Mouse (Mus musculus) testis, adult 2 months (tissue): ENCODE results near the gene Actn1.

Experiments
- CTCF ChIP-seq: fragments of 200-500 bp; IDR thresholded peaks from 2 replicates; pipeline ENCODE4 v1.5.1; 2012; ENCODE audit warnings: low read depth, mild to moderate bottlenecking, inconsistent platforms, low read length, moderate library complexity; ENCODE audit not compliant: control insufficient read depth, insufficient read depth, insufficient replicate concordance
- POLR2A ChIP-seq: fragments of 200-500 bp; IDR thresholded peaks from 2 replicates; pipeline ENCODE4 v1.6.1; 2012; ENCODE audit warnings: low read depth, mild to moderate bottlenecking, inconsistent platforms, low read length, moderate library complexity; ENCODE audit not compliant: control insufficient read depth

- TF ChIP-seq CTCF, result peak; percentile 67; the same call in 1 of the 2 replicates
- TF ChIP-seq POLR2A, result no peak
These were observed 60.4 kb downstream of the Actn1 start for GRCm38 (mm10) chr12:80199738-80200137.
